Mouse (Mus musculus): Measurements from ENCODE around the gene Klf15. TPM values are rescaled to one million over a fixed set of nuclear protein-coding genes. Genes with fewer than 3 reads are reported as not detected.
A peak's percentile ranks its signal among the peaks of the same experiment; 100 is the strongest.

Klf15 gene
- total RNA-seq, 4 experiments from 2014 or later = 55.7 to 79.2 (median 65.3) TPM

- no peak for DNase-seq (ENCODE audit: low spot score)
These were observed 1.6 kb downstream of the Klf15 start for GRCm38 (mm10) chr6:90463890-90464421.

GRCm38 (mm10) chr6:90465028-90465640 lies 2.8 kb downstream of the Klf15 start:
- DNase-seq (ENCODE audit: low spot score) = no peak

DNA sequence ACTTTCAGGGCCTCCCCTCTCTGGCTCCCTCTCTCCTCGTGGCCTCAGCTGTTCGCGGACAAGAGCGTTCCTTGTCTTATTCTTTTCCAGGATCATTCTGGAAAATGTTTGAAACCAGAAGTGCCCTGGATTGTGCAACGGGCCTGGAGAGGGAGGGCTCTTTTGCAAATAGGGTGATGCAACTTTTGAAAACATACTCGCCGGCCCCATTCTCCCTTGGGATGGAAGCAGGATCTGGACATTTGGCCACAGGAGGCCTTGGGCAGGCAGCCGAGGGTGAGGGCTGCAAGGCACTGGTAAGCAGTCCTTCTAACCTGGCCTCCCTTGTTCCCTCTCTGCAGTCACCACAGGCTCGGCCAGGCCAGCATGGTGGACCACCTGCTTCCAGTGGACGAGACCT lies 3.7 kb downstream of the Klf15 start:
- DNase-seq (ENCODE audit: low spot score) = peak; percentile 77

GRCm38 (mm10) chr6:90466847-90467410 lies 4.6 kb downstream of the Klf15 start:
- DNase-seq (ENCODE audit: low spot score) = no peak

DNA sequence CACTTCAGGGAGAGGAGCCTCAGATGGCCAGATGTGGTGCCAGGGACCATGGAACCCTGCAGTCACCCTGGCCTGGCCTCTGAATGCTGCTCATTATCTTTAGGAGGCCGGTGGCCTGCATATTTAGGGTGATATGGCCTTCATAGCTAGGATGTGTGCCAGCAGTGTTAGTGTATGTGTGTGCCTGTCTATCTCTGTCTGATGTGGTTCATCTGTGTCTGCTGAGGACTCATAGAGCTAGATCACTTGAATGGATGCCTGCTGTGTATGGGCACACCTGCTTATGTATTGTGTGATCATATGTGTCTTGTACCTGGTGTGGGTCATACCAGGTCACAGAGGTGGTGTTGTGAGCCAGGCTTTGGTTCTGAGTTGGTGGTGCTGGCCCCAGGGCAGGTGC lies 5.8 kb downstream of the Klf15 start:
- DNase-seq (ENCODE audit: low spot score) = no peak

DNA sequence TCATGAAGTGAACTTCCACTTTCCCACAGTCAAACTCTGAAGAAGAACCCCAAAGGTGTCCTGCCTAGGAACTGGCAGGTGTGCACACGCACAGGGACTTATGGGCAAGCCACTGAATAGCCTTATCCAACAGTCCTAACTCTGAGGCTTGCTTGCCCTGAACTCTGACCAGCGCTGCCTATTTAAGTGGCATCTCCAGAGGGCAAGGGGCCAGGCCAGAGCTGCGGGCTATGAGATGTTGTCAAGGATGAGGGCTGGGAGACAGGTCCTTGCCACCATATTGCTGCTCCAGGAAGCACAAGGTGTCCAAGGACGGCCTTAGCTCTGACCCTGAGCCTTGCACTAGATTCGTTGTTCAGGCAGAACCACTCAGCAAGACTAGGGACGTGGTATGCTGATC lies 6.7 kb downstream of the Klf15 start:
- DNase-seq (ENCODE audit: low spot score) = no peak

- no peak for DNase-seq (ENCODE audit: low spot score)
These were observed 7.9 kb downstream of the Klf15 start for GRCm38 (mm10) chr6:90470255-90470654.

DNA sequence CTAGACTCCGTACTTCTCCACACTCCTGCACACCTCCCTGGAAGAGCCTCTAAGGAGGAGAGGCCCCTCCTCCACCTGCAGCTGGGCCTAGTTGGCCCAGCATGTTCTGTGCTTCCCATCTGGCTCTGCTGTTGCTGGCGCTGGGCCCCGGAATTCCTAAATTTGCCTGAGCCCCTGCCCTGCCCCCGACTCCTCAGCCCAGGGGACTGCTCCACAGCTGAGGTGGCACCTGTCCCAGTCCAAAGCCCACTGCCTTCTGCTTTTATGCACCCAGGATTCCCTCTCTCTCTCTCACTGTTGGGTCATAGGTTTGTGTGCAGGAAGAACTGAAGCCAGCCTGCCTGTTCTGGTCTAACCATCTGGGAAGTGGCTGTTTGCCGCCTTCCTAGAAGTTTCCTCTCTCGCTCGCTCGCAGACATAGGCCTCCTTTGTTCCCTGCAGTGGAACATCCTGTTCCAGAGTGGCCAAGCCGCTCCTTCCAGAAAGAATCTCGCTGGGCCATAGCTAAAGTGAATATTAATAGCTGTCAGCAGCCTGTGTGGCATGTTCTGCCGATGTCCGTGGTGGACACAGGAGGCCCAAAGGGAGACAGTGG lies 8.7 kb downstream of the Klf15 start:
- DNase-seq (ENCODE audit: low spot score) = peak; percentile 90

GRCm38 (mm10) chr6:90472079-90472478 lies 9.7 kb downstream of the Klf15 start:
- DNase-seq (ENCODE audit: low spot score) = no peak

DNA sequence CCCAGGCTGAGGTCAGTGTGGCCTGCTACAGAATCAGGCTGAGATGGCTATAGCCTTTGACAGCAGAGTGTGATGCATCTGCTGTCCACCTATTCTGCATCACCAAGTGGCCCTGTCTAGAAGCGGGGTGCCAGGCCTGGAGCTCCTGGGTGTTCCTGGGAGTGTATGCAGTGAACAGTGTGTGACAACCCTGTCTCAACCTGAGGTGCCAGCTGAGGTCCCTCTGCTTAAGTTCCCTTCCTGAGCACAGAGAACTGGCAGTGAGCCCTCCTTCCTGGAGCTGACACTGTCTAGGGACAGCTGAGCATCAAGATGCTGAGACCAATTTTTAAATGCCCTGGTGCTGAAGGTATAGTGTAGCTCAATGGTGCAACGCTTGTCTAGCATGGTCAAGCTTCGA lies 10.3 kb downstream of the Klf15 start:
- no peak for DNase-seq (ENCODE audit: low spot score)

- no peak for DNase-seq (ENCODE audit: low spot score)
These were observed 11.4 kb downstream of the Klf15 start for GRCm38 (mm10) chr6:90473630-90474360.

- DNase-seq (ENCODE audit: low spot score) = no peak
These were observed 12.0 kb downstream of the Klf15 start for GRCm38 (mm10) chr6:90474361-90474750.

DNA sequence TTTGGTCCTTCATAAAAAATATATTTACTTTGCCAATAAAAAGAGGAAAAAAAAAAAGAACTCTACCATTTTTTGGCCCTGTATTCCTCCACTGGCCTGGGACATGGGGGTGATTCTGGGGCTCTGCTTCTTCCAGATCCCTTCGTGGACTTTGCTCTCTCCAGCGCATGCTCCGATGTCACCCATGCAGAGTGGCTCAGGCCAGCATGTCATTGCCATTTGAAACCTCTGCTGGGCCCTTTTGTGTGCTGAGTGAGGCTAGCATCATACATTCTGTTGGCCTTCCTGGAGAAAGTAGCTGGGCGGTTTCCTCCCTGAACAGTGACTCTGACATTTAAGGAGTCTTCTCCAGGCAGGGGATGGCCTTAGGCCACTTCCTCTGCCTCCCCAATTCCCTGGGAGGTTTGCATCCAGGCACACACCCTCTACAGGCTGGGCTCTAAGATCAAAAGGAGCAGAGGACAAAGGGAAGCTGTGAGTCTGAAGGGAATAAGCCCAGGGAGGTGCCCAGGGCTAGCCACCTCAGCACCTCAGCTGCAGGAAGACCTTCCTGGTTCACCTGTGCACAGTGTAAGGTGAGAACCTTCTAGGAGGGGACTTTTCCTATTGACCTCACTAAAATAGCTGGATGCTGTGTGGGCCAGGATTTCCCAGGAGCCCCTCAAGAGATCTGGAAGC lies 12.9 kb downstream of the Klf15 start:
- DNase-seq (ENCODE audit: low spot score) = no peak

DNA sequence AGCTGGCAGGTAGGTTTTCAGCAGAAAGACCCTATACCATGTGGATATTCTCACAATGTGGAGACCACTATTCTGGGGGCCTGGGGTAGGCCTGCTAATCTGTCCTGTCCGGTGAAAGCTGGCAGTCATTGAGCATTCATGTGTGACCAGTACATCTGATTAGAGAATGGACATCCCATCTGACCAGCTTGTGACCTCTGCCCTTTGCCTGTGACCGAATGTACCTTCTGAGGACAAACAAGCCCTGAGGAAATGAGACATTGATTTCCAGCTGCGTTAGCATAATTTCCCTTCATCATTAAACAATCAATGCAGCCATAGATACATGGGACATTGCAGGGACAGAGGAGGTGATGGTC lies 13.5 kb downstream of the Klf15 start:
- DNase-seq (ENCODE audit: low spot score) = no peak

GRCm38 (mm10) chr6:90476941-90477518 lies 14.7 kb downstream of the Klf15 start:
- peak; percentile 62 for DNase-seq (ENCODE audit: low spot score)

DNA sequence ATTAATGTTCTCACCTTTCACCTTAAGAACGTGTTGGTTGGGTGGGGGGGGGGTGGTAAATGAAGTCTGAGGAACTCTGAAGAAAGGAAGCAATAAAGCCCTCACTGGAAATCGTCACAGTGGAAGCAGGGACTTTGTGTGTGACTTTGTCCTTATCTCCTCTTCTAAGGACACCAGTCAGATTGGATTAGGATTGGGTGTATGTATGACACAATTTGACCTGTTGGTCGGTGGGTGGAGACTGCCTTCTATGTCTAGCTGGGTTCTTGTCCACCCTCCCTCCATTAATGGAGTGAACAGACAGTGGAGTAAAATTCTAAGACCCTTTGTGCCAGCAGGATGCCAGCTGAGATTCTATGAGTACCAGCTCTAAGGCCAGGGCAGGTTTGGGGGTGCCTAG lies 21.9 kb downstream of the Klf15 start:
- DNase-seq (ENCODE audit: low spot score) = no peak

DNA sequence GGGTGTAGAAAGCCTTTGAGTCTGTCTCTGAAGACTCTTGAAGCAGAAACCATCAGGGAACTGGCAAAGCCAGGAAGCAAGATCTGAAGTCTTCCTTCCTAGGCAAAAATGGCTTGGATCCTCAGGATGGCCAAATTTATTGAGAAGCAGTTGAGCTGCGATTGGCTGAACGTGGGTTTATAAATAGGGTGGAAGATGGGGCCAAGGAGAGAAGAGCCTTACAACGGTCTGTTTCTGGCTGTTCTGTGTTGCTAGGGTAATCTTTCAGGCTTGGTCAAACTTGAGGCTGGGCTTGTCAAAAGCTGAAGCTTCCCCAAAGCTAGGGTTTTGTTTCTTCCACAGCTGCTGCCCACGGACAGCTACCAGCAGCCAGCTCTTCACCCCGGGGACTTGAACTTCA lies 22.5 kb downstream of the Klf15 start:
- DNase-seq (ENCODE audit: low spot score) = no peak

DNA sequence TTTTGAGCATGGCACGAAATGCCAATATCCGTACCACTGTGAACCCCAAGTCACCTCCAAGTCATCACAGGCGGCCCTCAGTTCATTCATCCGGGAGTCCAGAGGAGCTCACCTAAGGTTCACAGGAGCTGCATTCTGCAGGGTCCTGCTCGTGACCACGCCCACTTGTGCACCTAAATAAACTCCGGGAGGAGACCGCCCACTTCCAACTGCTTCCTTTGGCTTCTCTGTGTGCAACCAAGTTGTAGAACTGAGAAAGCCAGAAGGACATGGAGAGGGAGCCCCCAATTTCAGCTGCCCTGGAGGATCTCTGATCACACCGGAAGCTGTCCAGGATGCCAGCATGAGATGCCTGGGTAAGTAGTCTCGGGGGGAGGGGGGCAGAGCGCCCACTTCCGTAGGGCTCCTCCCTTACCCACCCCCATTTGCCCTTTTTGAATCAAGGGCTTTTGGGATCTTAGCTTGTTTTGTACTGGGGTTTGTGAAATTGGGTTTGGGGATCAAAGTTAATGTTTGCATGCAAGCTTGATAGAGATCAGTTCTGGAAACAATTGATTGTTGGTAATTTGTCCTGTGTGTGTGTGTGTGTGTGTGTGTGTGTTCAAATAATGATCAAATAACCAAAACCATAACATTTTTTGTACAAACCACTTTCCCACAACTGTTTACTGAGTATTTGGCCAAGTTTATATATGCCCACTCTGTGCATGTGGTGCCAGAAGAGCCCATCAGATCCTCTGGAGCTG lies 24.0 kb downstream of the Klf15 start, which contains the start of gene Aldh1l1:
Gene Aldh1l1, plus strand, starts transcription at position 252 of the 746 bp plus-strand sequence.
- no peak for DNase-seq (ENCODE audit: low spot score)

GRCm38 (mm10) chr6:90487531-90487930 lies 25.2 kb downstream of the Klf15 start:
- no peak for DNase-seq (ENCODE audit: low spot score)

DNA sequence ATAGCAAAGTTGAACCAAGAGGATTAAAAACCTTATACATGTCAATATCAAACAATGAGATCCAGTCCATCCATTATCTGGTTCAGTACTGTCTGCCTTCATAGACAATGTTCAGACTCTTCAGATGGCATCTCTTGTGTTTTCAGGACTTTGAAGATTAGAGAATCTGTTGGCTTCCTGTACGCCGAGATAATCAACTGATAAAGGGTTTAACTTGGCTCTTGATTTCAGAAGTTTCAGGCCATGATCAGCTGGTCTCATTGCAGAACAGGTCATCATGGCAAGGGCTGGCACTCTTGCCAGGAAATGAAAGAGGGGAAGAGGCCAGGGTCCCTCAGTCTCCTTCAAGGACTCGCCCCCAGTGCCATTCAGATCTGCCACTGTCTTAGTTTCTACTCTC lies 27.2 kb downstream of the Klf15 start:
- no peak for DNase-seq (ENCODE audit: low spot score)

DNA sequence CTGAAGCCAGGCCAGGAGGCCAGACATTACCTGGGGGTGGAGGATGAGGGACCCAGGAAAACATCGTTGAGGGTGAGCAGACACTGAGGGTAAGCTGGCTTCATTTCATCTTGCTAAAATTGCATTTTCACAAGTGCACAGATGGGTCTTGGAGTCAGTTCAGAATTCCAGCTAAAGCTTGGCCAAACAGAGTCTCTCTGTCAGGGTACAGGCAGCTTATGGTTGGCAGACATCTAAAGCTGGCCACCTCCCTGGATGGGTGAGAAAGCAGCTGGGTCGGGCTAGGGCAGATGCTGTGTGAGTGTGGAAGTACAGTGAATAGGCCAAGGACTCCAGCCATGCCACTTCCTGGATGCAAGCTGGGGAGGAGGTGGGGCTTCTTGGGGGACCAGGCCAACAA lies 28.6 kb downstream of the Klf15 start:
- DNase-seq (ENCODE audit: low spot score) = no peak
